Mouse (Mus musculus) frontal cortex, postnatal 14 days (tissue): ENCODE measurements around the gene Shbg.
A peak's percentile ranks its signal among the peaks of the same experiment; 100 is the strongest.

Experiments used
- DNase-seq, 2 experiments: peaks; one replicate each; pipeline ENCODE4 v3.0.0; 2022; ENCODE audit warnings: low spot score in 2 of 2

Gene Shbg

DNA sequence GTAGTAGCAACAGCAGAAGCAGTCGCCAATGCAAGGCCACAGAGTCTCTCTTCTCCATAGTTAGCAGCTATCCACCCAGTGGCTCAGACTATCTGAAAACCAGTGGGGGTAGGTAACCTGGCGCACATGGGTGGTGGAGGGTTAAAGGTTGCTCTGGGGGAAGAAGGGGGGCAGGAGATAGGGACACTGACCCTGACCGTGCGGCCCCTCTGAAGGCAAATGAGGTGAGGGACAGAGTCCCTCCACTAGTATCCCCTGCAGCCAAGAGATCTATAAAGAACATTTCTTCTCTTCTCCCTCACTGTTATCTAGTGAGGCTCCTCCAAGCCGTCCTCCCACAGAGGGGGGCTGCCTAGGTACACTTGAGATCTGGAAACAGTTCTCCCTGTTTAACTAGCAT, at the start of gene Shbg:
Gene Shbg (minus strand): TSS at position 101 of the 400 bp plus-strand sequence.
- no peak for DNase-seq

DNA sequence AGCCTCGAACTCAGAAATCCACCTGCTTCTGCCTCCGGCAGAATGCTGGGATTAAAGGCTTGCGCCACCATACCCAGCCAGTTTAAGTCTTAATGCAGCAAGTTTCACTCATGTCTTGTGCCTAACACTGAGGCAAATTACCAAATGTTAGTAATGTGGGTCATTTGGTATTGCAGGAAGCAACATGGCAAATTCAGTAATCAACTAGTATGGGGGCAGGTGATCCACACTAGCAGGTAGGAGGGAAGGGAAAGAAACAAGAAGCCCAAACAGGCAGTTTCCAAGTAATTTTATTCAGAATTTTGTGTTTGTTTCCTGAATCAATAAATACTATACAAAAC, 48.9 kb upstream of the Shbg start:
- no peak for DNase-seq

DNA sequence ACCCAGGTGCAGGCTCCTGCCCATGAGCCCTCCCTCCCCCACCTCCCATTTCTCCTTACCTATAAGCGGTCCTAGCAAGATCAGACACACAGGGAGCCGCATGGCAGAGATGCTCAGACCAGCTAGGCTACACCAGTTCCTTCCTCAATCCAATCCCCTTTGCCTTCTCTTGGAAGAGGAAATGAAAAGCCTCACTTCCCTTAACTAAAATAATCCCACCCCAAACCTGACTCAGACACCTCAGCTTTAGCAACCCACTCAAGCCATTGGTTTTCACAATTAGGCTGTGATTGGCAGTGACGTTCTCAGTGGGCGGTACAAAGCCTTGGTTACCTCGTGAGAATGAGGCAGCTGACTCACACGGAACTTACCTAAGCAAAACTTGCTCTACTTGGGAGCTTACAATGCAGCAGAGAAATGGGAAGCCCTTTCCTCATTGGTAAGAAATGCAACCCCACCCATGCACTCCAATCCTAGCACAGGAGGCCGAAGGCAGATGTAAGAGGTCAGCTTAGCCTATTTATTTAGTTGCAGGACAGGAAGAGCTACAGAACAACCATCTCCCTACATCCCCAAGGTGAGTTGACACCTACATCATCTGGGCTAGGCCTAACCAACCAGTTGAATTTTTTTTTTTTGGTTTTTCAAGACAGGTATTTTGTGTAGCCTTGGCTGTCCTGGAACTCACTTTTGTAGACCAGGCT, 48.4 kb upstream of the Shbg start, which contains the start of gene Cd68:
Gene Cd68 (minus strand): TSS at position 193 of the 704 bp plus-strand sequence.
- peak; percentile 55 to 69 for DNase-seq

DNA sequence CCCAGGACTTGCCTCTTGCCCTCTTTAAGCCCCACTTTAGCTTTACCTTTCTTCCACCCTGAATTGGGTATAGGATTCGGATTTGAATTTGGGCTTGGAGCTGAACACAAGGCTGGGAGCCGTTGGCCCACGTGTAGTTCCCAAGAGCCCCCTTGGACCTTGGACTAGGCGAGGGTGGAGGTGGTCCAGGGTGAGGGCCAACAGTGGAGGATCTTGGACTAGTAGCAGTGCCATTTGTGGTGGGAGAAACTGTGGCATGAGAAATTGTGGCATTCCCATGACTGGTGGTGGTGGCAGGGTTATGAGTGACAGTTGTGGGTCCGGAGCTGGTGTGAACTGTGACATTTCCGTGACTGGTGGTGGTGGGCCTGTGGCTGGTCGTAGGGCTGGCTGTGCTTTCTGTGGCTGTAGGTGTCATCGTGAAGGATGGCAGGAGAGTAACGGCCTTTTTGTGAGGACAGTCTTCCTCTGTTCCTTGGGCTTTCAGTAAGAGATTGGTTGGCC, 47.8 kb upstream of the Shbg start:
- no peak for DNase-seq

DNA sequence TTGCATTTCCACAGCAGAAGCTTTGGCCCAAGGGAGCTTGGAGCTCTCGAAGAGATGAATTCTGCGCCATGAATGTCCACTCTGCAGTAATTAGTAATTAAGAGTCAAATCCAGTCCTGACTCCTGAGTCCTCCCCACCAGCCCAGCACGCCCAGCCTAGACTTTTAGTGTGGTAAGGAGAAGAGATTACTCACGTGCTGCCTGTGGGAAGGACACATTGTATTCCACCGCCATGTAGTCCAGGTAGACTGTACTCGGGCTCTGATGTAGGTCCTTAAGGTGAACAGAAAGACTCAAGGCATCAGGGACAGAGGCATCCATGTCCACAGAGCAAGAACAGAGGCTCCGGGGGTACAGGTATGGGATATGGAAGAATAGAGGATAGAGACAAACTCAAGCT, 47.1 kb upstream of the Shbg start:
- no peak for DNase-seq

DNA sequence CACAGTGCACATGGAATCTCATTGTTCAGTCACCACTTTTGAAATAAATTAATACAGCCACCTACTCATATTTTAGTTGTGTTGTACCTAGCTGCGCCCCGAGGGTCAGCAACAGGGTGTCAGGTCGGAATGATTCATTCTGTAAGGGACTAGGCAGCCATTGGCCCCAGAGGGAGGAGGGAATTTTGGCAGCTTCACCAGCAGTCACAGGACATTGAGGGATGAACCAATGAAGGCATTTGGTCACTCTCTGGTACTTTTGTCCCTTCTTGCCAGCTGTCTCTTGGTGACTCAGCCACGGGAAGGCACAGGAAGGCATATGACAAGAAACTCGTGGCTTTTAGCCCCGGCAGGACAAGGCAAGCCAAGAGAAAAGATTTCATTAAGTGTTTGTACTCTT, 46.1 kb upstream of the Shbg start:
- no peak for DNase-seq

DNA sequence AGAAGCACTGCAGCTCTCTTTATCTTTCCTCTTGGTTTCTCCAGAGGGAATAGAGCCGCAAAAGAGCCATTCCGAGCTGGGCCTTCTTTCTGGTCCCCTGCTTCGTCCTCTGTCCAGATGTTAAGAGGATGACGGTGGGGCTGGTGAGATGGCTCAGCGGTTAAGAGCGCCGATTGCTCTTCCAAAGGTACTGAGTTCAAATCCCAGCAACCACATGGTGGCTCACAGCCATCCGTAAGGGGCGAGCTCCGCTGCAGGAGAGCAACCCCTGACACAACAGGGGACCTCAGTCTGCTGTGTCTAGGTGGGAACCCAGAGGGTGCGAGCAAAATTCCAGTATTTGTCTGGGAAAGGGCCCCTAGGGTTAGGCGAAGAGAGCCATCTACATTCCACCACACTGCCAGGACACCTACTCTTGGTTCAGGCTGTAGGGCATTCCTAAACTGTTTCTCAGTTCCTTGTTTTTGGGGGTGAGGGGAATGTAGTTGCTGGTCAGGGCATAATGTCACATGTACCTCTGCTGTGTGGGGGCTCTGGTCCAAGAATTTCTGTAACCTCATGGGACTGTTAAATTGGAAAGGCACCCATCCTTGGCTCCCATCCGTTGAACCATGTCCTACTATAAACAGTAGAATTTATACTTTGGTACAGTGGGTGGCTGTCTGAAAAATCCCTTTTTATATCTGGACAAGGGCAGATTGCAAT, 45.4 kb upstream of the Shbg start:
- no peak for DNase-seq

DNA sequence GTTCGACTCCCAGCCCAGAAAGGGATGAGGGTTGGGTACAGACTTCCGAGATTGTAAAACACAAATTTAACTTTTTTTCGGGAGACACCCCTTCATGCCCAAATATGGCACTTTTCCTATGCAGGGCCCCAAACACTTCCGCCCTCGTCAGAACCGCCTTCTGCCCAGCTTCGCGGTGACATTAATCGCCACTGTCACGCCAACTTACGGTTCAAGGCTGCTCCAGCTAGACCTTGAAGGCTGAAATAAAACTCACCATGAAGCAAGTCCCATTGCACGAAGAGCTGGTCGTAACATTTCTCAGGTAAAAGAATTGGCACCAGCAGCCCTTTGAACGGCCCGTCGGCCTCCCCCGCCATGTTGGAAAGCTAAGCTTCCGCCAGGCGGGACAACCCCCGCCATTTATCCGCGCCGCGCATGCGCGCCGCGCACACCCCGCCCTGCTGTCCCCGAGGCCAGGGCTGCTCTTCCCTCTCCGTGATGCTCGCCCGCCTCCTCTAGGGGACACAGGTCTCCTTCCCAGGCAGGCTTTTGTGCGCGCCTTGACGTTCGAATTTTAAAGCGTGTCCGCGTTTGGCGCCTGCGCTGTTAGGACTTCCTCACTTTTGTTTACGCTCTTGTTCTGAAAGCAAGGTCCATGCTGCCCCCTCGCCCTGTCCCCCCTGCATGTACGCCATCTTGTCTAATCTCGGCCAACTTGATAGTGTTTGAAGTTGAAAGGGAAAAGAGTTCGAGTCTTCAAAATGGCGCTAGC, 44.7 kb upstream of the Shbg start, which contains the start of gene Mpdu1:
Gene Mpdu1 (minus strand): TSS at position 430 of the 754 bp plus-strand sequence.
- DNase-seq: peak; percentile 91 to 94

DNA sequence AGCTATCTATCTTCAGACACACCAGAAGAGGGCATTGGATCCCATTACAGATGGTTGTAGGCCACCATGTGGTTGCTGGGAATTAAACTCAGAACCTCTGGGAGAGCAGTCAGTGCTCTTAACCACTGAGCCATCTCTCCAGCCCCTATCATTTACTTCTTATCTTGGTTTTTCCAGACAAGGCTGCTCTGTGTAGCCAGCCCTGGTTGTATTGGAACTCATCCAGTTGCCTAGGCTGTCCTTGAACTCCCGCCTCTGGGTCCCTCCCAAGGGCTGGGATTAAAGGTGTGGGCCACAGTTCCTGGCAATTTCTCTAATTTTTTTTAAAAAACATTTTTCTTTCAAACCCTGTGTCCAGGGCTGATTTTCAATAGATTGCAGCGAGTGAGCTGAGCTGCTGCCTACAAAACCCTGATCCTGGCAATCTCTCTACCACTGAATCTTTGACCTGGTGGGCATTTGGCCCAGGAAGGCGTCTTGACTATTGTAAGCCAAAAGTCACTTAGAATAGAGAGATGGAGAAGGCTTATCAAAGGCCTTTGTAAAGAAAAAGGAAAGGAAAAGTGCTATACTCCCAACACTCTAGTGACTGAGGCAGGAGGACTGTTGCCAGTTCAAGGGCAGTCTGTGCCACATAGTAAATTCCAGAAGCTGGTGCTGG, 43.6 kb upstream of the Shbg start:
- DNase-seq: no peak

DNA sequence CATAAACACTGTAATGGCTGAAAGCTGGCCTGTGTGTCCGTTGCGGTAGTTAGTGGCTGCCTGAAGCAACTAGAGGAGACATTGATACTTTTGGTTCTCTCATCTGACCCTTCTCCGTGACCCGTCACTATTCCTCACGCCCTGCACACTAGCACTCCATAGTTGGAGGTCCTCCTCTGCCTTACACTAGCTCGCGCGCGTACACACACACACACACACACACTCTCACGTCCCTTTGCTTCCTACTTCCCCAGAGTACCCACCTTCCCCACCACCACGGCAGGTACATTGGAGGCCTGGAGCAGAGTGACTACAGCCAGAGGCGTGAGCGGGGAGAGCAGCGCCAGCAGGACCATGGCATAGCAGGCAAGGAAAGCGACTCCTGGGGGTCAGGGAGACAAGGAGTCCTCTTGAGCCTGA, 39.8 kb upstream of the Shbg start:
- no peak for DNase-seq

DNA sequence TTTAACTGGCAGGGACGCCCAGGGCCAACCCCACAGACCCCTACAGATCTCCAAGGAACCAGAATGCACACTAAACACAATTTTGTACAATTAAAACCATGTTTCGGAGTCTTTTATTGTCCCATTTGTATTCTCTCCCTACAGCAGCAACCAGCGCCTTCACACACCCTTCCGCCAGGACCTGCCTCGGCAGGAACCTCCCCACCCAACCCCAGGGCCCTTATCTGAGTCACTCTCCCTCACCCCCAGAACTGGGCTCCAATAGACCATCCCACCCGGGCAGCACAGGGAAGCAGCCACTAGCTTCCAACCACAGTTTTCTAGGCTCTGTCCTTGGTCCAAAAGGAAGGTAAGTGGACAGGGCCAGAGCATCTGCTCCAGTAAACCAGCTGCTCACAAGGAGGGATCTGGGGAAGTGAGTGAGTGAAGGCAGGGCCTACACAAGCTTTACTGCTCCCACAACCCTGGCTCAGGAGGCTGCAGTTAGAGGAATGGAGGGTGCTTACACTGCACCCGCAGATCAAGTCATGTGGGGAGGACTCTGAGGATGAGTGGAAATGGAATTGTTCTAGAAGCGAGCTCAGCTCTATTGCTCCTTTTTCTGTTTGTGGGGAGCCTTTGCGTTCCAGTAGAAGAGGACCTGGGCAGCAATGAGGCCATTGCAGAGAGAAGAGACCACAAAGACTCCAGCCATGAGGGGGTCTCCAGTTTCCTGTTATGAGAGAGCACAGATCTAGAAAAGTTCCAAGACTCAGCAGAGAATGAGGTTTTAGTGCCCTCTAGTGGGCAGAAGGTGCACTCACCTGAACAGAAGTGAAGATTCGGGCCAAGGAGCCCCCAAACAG, 39.1 kb upstream of the Shbg start:
- no peak for DNase-seq

DNA sequence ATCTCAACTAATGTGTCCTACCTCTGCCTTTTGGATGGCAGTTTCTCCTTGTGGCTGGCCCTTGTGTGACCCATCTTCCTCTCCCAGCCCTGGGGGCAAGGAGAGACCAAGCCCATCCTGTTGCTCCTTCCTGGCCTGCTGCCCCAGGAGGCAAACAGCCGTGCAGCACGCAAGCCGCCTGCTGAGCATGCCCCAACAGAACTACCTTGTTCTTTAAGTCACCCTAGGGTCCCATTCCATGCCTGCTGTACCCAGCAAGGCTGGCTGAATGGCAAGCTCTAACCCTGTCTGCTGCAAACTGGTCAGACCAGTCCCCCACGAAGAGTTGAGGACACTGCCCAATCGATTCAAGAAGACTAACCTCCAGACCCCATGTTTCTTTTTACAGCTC, 38.4 kb upstream of the Shbg start:
- no peak for DNase-seq

DNA sequence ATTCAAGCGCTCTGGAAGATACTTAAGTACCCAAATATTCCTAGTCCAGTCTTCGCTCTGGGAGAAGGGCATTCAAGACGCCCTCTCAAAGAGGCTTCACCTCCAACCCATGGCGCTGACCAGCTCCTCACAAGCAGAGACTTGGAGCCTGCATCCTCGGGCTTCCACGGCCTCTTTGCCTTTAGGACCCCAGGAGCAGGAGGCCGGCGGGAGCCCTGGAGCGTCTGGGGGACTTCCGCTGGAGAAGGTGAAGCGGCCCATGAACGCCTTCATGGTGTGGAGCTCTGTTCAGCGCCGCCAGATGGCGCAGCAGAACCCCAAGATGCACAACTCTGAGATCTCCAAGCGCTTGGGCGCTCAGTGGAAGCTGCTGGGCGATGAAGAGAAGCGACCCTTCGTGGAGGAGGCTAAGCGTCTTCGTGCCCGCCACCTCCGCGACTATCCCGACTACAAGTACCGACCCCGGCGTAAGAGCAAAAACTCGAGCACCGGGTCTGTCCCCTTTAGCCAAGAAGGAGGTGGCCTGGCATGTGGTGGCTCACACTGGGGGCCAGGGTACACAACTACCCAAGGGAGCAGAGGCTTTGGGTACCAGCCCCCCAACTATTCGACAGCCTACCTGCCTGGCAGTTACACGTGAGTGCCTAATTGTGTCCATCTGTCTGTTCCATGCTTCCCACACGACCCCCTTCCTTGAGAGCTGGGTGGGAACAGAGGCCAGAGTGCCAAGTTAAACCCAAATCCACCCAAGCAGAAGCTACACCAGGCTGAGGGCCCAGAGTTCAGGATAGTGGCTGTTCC, 37.8 kb upstream of the Shbg start, which contains the start of gene Sox15:
Gene Sox15 (plus strand): TSS at position 51 of the 801 bp plus-strand sequence.
- peak in 1 of 2 experiments; percentile 69 for DNase-seq

DNA sequence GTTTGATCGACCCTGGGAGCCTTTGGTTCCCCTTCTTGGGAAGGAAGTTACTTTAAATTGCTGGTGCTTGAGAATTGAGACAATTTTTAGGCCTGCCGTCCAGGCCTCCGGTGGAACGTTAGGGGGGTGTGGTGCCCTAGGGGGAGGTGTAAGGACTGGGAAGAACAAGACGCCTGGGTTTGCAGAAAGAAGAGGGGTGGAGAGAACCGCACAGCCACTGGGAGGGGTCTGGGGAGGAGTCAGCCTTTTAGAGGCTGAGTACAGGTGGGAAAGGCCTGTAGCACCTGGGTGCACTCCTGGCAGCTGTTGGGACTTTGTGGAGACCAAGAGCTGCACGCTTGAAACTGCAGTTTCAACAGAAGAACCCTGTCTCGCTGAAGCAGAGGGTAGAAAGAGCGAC, 37.1 kb upstream of the Shbg start:
- no peak for DNase-seq

DNA sequence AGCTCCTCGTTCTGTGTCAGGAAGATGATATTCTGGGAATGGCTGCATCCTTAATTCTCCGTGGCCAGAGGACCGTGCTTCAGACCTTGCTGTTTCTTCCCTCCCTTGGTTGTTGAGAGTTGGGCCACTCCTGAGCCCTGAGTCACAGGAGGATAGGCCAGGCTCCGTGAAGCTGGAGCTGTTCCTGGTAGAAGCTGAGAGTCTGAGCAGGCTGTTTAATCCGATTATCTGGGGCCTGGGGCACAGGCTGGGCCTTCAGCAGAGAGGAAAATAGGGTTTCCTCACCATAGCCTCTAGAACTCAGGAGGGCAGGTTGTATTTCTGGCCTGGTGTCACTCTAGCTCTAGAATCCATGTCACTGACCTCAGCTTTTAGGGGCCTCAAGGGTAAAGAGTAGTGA, 35.7 kb upstream of the Shbg start:
- no peak for DNase-seq

DNA sequence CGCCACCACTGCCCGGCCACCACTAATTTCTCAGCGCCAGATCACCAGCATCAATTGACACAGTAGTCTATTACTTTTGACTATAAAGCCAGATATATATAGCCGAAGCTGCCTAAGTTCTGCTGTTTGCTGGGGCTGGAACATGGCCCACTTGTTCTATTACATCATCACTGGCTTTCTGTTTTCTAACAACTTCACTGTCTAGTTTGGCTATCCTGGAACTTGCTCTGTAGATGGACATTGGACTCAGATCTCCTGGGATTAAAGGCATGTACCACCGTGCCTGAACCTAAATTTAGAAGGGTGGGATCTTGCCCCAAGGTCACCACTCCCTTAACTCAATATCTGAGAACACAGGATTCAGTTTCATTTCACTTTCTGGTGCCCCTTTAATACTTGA, 28.2 kb upstream of the Shbg start:
- no peak for DNase-seq

DNA sequence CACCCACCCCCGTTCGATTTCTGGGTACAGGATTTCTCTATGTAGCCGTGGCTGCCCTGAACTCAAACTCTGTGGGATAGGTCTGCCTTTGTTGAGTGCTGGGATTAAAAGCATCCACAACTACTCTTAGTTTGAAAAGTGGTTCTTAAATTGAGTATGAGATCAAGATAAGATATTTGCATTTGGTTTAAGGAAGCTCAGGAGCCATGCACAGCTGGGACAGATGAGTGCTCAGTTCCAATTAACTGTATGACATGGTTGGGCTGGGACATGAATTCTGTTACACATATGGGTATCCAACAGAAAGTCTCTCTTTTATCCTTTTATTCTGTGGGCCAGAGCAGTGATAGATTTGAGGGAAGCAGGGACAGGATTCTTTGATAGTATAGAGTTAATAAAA, 17.8 kb upstream of the Shbg start:
- DNase-seq: no peak

DNA sequence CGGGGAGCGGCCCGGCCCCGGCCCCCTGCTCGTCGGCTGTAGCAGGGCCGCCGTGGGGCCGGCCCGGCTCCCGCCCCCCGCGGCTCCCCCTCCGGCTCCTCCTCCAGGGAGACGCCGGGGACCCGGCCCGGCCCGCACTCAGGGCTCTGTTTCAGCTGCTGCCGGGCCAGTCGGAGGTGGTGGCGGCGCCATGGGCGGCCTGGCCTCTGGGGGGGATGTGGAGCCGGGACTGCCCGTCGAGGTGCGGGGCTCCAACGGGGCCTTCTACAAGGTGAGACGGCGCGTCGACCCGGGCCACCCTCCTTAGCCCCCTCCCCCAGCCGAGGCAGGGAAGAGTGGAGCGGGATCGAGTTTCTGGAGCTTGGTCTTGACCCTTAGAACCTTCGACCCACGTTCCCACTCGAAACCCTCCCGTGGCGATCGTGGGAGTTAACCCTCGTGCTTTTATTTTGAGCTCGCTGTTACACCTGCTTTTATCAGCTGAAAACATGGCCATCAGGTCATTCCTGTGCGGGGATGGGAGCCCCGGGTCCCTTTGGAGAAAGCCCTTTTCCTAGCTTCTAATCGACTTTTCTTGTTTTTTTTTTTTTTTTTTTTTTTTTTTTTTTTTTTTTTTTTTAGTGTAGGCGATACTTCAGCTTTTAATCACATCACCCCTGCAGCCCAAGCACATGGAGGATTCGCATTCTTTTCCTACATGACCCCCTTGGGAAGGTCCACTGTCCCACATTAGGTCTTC, 15.6 kb upstream of the Shbg start:
- peak in 1 of 2 experiments; percentile 35 for DNase-seq
